Mouse (Mus musculus): ENCODE measurements around the gene Cdk19.

Cdk19 gene

DNA sequence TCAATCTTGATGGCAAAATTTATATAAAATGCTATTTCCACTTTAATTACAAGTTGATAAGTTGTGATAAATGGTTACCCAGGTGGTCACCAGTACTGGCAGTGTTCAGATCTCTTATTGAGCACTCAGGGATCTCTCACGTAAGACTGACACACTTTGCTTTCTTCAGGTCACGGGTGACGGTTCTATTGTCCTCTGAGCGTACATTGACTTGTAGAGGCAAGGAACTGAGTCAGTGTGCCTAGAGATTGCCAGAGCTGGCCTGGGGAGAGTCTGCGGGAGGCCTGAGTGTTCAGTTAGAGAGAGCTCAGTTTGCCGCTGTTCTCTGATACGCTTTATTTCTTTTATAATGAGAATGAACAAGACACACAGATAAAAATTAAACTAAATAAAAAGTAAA lies 104.0 kb downstream of the Cdk19 start:
- DNase-seq (ENCODE audit: low read depth, low spot score), result no peak

DNA sequence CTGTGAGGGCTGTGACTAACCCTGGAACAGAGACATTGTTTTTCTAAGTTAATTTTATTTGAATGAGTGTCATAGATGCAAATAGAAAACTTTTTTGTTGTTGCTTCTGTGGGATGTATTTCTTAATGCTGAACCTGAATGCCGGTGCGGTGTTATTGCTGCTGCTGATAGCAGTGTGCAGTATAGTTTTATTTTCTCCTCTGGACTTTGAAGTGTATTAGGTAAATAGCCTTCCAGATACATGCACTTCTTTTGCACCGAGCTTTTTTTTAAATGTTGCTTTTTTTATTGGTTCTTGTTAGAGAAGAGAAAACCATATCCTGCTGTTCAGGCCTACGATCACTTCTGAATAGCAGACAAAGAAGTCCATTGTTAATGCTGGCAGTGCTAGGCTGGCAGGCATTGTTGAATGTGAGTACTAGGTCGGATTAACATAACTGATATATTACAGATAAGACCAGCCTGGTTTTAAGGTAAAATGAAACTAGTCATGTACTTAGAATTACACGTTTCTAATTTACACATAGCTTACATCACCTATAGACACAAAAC lies 104.5 kb downstream of the Cdk19 start:
- peak; percentile 55 for DNase-seq (ENCODE audit: low read depth, low spot score)

DNA sequence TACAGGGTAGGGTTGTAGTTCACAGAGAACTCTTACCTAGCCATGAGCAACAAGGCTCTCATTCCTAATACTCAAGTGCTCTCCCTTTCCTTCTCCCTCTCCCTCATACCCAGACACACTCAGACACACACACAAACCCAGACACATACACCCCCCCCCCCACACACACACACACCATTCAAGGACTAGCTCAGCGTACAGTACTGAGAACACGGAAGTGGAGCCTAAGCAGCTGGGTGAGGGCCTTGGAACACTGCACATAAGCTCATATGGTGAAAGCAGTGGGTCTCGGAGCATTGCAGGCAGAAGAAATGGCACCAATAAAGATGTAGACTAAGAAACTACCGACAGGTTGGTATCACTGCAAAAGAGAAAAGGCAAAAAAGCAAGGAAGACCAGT lies 105.2 kb downstream of the Cdk19 start:
- no peak for DNase-seq (ENCODE audit: low read depth, low spot score)

DNA sequence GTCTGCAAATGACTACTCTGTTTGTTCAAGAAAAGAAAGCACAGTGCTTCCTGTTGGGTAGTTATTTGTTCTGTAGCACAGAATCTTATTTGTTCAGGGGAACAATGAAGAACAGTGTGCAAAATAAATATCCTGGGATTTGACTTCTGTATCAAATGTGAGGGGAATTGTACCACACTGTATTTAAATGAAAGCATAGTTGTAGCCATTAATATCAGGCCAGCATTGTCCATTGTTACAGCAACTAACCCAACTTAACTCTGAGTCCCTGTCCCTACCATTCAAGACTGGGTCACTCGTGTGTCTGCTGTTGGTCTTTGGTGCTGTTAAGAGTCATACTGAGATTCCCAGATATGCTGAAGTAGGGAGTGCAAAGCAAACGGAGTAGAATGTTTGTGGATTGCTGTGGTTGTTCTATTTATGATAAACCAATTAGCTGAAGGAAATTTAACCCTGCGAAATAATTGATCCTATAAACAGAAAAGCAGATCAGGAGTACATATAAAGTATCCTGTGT lies 106.8 kb downstream of the Cdk19 start:
- no peak for DNase-seq (ENCODE audit: low read depth, low spot score)

DNA sequence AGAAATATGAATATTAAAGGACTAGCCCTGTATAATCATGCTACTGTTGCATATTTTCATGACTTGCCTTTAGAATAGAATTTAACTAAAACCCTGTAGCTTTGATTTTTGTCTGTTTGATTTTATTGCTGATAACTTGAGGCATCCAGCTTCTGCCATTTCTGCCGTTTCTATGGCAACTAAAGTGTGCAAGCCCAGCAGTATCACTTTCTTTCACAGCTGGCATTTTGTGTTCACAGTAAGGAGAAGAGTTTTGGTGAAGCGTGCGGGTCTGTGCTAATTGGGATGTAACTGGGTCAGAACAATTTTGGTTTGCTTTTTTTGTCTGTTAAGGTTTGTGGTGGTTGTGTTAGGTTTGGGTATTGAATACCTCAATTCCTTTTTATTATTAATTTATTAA lies 107.3 kb downstream of the Cdk19 start:
- DNase-seq (ENCODE audit: low read depth, low spot score), result no peak

DNA sequence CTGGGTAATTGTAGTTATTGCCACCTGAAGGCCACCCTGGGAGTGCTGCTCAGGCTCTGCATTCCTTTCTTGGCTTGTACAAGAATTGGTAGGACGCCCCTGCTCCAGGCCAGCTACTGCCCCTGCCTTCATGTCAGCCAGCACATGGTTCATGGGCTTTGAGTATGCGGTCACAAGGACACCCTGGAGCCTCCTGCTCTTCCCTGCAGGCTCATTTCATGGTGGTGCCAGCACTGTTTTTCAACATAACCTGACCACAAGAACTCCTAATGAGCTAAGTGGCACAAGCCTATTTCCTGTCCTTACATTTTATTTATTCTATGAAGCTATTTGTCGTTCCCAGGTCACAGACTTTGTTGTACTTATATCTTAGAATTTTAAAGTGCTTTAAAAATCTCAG lies 107.9 kb downstream of the Cdk19 start:
- no peak for DNase-seq (ENCODE audit: low read depth, low spot score)

DNA sequence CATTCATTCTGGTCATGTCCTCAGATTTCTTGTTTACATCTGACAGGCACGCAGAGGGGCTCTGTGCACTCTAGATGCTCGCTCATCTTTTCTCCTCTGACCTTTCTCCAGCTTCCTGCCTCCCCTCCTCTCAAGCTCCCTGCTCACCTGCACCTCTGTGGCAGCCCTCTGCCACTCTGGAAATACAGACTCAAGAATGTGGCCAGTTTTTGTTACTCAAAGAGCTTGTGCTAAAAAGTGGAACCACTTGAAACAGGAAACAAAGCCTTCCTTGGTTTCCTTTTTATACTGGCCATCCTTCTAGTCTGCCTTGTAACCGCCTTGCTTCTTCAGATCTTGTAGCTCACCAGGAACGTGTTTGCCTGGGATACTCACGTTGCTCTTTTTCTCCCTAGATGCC lies 108.6 kb downstream of the Cdk19 start:
- no peak for DNase-seq (ENCODE audit: low read depth, low spot score)

DNA sequence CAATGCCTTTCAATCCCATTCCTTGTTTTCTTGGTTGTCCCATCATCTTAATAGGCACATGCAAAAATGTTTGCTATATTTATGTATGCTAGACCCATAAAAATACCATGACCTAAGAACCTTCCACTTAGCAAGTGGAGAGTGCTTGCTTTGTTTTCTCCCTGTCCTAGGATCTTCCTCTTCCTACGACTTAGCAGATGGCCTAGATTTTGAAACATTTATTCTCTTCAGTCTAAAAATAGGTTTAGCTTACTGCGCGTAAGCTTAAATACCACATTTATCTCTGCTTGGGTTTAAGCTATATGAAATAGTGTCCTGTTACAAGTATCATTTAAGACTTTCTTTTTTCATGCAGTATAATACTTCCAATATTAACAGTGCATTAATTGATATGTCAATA lies 109.1 kb downstream of the Cdk19 start:
- DNase-seq (ENCODE audit: low read depth, low spot score), result no peak

DNA sequence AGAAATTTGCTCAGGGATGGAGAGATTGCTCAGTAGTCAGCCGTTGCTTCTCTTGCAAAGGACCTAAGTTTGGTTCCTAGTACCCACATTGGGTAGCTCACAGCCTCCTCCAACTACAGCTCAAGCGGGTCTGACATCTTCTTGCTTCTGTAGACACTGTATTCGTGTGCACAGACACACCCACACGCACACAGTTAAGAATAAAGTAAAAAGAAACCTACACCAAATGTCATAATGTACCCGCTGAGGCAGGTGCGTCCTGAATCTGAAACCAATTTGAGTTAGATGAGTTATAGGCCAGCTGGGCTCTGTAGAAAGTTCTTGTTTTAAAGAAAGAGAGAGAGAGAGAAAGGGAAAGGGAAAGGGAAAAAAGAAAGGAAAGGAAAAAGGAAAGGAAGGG lies 110.2 kb downstream of the Cdk19 start:
- no peak for DNase-seq (ENCODE audit: low read depth, low spot score)

DNA sequence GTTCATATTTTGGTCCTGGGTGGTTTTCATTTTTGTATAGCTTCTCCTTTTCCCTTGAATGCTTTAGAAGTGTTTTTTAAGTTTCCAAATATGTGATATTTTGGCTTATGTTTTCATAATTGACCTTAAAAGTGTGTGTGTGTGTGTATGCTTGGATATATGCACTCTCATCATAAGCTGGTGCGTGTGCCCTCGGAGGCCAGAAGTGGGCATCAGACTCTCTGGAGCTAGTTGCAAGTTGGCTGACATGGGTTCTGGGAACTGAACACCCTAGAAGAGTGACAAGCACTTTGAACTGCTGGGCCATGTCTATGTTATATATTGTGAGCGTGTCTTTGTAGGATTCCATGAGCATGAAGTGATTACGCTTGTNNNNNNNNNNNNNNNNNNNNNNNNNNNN lies 110.8 kb downstream of the Cdk19 start:
- no peak for DNase-seq (ENCODE audit: low read depth, low spot score)

DNA sequence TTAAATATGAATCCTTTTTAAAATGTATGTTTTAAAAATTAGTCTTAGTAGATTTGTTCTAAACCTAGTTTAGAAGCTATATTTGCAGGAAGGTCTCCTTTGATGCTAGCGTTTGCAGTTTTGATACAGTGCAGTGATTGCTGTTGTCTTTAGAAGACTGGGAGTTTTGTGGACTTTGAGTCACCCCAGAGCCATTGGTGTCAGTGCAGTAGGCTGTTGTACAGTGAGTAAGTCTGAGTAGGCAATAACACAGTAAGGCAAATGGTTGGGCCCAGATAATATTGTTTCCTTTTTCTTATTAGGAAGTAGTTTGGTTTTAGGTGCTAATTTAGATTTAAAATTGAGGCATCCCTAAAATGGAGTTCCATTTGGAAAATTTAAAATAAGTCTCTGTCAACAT lies 117.8 kb downstream of the Cdk19 start:
- DNase-seq (ENCODE audit: low read depth, low spot score), result no peak

DNA sequence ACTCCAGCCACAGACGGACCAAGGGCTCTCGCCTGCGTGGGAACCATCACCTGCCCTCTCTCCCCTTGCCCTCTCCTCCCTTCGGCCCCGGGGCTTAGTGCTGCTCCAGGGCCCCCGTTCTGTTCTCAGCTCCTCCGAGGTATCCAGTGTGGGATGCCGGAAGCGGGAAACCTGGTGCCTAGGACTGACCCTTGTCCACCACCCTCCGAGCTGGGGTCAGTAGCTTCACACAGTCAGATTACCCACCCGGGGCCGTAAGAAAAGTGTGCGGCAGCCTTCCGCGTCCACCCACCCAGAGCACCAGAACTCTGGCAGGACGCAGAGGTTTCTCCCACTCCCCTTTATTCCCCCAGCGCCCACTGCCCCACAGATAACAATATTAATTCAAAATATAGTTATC lies 119.8 kb downstream of the Cdk19 start:
- DNase-seq (ENCODE audit: low read depth, low spot score), result no peak

DNA sequence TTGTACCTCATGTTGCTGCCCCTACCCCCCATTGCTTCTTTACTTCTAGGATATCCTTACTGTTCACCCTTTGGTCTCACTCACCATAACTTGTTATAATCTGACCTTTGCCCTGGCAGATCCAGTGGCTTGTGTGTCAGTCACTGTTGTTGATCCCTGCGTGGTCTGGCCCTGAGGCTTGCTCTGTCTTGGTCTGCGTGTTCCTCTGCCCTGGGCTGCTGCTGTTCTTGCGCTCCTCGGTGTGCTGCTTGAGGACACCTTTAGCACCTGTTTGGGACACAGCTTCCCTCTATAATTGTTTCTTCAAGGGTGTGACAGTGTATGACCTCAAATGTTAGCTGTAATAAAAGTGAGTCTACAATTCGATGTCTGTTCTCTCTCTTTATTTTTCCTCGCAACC lies 122.0 kb downstream of the Cdk19 start:
- DNase-seq (ENCODE audit: low read depth, low spot score), result no peak

DNA sequence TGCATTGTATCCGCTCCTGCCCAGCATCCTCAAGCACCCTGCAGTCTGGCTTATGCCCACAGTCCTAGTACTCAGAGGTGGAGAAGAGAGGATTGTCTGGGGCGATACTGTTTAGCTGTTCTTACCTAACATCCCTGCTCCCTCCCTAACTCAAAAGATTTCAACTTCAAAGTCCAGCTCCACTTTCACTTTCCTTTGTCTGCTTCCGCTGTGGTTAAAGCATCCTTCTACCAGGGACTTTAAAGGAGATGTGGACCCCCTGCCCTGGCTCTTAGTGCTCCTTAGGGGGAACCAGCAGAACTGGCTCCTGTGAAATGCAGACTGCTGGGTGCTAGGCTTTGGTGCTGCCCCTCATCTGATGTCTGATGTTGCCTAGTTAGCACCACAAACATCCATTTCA lies 122.9 kb downstream of the Cdk19 start:
- DNase-seq (ENCODE audit: low read depth, low spot score), result no peak

DNA sequence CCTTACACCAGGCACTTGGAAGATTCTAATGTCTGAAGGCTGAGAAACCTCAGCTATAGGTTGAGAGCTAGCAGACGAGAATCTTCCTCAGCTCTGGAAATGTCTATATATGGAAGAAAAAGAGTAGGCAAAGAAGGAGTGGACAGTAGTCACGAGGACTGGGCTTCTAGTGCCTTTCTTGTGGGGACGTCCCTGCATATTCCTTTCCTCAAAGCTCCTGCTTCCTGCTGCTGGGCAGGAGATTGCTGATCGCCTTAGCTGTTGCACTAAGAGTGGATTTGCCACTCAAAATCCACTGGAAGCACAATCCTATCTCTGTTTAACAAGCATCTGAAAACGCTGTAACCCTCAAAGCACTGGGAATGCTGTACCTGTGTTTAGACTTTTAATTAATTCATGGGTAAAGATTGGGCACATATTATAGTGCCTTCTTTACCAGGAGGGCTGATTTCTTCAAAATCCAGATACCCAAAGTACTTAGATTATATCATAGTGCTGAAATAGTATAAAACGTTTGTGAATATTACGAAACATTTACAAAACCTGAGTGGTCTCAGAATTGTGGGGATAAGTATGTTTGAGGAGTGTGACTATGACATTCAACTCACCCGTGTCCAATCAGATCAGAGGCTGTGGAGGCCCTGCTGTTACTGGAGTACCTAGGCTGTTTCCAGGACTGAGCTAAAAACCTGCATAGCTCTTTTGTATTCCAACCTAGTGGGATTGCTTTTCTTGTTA lies 128.0 kb downstream of the Cdk19 start:
- no peak for DNase-seq (ENCODE audit: low read depth, low spot score)

DNA sequence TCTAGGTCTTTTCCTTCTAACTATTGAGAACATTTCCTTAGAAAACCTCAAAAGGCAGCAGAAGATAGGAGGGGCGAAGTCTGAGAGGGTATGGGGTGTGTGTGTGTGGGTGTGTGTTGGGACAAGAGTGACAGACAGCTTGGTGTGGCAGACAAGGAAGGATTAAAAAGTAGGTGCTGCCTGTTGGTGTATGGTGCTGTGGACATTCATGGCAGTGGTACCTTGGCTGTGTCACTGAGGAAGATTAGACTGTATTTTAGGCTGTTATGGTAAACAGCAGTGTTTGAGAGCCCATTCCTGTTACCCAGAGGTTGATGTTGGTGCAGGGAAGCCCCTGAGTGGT lies 128.5 kb downstream of the Cdk19 start:
- DNase-seq (ENCODE audit: low read depth, low spot score), result no peak

DNA sequence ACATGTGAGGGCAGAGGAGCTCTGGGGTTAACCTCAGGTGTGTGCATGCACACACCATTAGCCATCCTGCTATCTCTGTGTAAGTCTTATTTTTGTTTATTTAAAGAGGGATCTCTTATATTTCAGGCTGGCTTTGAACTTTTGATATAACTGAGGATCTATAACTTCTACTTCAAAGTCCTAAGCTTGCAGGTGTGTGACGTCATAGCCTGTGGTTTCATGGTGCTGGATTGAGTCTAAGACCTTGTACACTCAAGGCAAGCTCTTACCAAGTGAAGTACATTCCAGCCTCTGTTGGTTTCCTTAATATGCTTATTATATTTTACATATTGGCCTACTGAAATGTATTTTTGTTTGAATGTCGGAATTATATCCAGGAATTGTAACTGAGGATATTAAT lies 129.8 kb downstream of the Cdk19 start:
- no peak for DNase-seq (ENCODE audit: low read depth, low spot score)

DNA sequence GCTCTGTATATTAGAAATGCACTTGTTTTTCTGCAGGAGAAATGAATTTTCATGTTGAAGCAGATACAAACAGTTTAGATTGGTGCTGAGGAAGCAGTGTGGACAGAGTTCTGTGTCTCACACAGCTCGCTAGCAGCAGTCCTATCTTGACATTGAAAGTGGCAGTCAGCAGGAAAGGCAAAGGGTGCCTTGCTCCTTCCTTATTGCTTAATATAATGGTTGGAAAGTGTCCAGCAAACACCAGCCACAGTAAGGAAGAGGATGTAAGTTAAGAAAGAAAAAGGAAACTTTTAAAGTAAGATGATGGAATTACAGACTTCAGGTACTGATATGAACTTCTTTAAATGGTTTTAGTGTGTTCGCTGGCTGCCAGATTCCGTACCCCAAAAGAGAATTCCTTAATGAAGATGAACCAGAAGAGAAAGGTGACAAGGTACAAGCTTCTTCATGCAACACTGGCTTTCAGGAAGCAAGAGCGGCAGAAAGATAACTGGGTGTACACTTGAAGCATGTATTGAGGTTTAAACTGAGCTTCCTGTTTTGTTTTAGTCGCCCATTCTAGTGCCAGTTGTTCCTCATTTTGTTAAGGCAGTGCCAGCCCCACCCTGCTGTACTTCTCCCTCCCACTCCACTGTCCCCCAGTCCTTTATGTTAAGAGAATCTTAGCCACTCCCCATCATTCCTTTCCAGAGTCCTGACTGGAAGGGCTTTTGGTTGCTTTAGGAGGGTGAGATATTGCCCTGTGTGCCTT lies 137.3 kb downstream of the Cdk19 start:
- DNase-seq (ENCODE audit: low read depth, low spot score), result no peak

DNA sequence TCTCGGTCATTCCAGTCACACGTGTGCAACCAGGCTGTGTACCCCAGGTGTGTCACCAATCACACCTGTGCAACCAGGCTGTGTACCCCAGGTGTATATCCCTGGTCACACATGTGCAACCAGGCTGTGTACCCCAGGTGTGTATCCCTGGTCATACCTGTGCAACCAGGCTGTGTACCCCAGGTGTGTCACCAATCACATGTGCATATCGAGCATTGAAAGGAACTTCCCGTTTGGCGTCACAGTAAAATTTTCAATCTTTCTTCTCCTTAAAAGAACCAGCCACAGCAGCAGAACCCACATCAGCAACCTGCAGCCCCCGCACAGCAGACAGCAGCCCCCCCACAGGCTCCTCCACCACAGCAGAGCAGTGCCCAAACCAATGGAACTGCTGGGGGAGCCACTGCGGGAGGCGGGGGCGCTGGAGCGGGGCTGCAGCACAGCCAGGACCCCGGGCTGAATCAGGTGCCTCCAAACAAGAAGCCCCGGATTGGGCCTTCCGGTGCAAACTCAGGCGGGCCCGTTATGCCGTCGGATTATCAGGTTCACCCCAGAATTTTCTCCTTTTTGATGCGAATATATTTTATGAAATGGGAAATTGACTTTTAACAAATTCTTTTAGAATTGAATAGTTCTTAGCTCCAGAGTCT lies 138.2 kb downstream of the Cdk19 start:
- no peak for DNase-seq (ENCODE audit: low read depth, low spot score)

DNA sequence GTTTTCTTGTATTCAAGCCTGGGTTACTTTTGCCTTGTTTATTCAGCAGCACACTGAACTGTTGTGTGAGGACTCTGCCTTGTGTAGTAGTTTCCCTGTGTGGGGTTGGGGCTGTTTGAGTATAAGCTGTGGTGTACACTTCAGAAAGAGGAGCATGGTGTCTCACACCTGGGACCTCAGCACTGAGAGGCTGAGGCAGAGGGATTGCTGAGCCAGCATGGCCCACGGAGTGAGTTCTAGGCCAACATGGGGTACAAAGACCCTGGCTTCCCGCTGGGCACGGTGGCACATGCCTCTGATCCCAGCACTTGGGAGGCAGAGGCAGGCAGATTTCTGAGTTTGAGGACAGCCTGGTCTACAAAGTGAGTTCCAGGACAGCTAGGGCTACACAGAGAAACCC lies 139.3 kb downstream of the Cdk19 start:
- DNase-seq (ENCODE audit: low read depth, low spot score), result no peak

DNA sequence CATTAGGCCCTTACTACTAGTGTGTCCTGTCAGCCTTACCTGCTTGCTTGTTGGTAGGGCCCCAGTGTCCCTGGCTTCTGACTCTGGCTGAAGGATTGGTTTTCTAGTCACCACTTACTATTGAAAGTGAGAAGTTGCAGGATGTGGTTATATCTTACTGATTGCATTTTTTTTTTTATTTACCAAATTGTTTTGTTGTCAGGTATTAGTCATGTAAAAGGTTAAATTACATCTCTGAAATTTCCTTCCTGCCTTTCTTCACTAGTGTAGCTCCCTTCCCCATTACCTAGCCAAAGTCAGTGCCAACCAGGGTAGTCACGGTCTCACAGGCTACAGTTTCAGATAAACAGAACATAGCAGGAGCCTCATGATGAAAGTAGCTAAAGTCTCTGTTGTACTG lies 139.9 kb downstream of the Cdk19 start:
- no peak for DNase-seq (ENCODE audit: low read depth, low spot score)

DNA sequence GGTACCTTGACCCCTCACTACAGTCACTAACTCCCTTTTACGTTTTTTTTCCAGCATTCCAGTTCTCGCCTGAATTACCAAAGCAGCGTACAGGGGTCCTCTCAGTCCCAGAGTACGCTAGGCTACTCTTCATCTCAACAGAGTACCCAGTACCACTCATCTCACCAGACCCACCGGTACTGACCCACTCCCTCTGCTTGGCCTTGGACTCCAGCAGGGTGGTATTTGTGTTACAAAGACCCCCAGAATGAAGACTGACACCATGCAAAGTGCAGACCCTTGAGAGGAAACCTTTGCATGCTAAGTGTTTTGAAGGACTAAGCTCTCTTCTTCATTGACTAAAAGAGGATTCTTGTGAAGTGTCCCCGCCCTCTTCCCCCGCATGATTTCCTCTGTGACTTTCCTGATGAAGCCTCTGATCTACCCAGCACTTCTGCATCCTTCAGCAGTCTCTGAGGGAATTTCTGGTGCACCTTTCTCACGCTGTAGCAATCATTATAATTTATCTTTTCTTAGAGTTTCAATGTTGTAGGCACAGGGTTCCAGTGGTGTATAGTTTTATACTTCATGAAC lies 140.3 kb downstream of the Cdk19 start:
- no peak for DNase-seq (ENCODE audit: low read depth, low spot score)

All from mesoderm, embryonic 11.5 days (tissue).